Mouse (Mus musculus) lung, postnatal 10 days (tissue): ENCODE results near the gene Cdh18.
"Not testable (repeated sequence)": the region's sequence is repeated elsewhere in the genome, so short reads cannot be mapped to it uniquely, and the experiment has no call there.

ENCODE experiments used
- DNase-seq: peaks from one replicate; pipeline ENCODE4 v3.0.0; 2021

Cdh18 gene

DNA sequence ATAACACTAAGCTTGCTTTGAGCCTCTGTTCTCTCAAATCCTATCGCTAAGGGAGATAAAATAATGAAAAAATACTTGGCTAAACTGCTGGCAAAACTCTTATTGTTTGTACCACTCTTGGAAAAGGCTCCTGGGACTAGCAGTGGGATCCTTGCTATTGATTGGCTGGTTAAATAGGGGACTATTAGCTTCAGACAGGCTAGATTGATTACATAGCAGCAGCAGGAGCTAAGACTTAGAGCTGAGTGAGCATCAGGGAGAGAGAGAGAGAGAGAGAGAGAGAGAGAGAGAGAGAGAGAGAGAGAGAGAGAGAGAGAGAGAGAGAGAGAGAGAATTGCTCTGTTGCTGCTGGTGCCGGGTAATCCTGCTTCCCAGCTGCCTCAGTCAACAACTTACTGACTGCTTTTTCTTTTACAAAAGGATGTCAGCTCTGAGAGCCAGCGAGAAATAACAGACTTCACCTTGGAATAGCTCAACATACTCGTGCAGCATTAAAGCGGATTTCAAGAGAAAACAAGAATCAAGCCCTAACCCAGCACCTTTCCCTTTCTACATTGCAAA lies at the start of gene Cdh18:
Cdh18 (plus strand) TSS at position 312 of the 561 bp plus-strand sequence.
- DNase-seq, result no peak

DNA sequence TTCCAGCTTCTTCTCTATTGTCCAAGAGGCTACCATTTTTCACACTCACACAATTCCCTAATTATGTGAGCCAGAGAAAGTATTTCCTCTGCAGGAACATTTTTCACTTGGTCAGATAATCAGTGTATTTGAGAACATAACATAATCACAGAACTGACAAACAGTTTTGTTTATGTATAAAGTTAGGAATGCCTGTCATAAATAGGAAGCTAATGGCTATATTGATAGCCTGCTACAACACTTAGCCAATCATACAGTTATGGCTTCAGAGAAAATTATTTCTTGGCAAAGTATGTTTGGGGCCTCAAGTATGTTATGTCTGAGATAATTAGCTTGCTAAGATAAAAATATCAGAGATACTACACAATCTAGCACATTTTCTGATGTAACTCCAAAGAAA lies 37.6 kb upstream of the Cdh18 start:
- no peak for DNase-seq

GRCm38 (mm10) chr15:22535828-22536227 lies 13.0 kb upstream of the Cdh18 start:
- no peak for DNase-seq

- no peak for DNase-seq
These were observed 29.3 kb downstream of the Cdh18 start for GRCm38 (mm10) chr15:22577974-22578616.

- DNase-seq, result no peak
These were observed 29.8 kb downstream of the Cdh18 start for GRCm38 (mm10) chr15:22578617-22578990.

- DNase-seq, result no peak
These were observed 35.8 kb downstream of the Cdh18 start for GRCm38 (mm10) chr15:22584667-22585066.

- no peak for DNase-seq
These were observed 167.6 kb downstream of the Cdh18 start for GRCm38 (mm10) chr15:22716376-22716775.

GRCm38 (mm10) chr15:22717681-22718080 lies 168.9 kb downstream of the Cdh18 start:
- DNase-seq, result no peak

DNA sequence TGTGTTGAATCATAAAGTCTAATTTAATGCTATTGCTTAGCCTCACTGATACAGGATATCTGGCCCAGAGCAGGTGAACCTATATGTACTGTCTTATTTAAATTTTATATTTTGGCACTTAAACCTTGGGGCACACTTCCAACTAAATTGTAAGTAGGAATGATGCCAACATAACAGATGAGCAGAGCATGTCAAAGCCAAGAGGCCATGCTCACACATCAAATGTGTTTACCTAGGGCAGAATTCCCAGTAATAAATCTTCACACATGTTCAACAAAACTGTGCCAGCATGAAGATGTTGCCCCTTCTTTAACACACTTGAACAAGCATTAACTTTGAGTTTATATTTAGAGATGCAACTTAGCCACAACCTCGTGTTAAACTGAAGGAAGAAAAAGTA lies 177.8 kb downstream of the Cdh18 start:
- no peak for DNase-seq

DNA sequence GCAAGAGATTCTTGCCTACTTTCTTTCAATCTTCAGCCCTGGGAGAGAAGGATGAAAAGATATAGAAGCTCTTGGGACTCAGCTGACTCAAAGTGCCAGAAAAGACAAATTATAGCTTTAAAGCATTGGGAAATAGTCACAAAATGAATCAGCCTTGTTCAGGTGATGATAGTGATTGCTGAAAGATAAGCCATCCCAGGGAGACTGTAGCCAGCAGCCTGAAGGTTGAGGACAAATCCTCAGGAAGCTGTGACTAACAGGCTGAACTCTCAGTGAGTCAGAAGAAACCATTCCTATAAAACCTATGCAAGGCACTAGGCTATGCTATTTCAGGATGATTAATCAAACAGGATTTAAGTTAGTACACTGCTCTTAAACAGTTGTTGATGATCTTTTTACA lies 184.2 kb downstream of the Cdh18 start:
- DNase-seq, result no peak

DNA sequence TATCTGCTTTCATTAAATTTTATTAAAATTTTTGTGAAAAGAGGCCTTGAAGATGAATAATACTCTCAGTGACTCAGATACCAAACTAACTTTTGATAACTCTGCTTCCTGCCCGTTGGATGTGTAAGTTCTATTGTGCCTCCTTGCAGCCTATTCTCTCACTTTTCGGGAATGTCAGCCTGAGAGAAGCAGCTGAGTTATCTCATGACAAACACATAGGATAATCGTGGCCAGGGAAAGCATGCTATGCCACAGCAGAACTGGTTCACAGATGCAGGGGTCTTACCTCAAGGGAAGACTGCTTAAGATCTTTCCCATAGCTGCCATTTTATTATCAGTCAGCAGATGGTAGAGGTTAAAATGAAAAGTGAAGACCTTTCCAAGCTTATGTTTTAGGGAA lies 187.3 kb downstream of the Cdh18 start:
- no peak for DNase-seq

GRCm38 (mm10) chr15:22761257-22761656 lies 212.4 kb downstream of the Cdh18 start:
- not testable (repeated sequence) for DNase-seq

DNA sequence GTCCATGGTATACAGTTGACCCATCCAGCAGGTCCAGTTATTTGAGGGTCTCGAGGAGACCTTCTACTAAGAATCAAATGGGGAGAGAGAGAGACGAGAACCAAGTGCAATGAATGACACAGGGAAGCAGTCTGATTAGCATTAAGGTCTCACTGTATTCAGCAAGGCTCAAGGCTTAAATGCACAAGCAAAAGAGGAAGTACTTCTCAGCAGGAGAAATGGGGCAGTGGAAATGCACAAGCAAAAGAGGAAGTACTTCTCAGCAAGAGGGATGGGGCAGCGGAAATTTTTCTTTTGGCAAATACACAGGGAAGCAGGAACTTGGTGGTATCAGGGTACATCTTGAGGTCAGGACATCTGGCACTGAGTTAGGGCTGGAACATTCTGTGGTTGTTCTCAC lies 217.8 kb downstream of the Cdh18 start:
- DNase-seq, result not testable (repeated sequence)

- no peak for DNase-seq
These were observed 227.5 kb downstream of the Cdh18 start for GRCm38 (mm10) chr15:22776346-22776745.

DNA sequence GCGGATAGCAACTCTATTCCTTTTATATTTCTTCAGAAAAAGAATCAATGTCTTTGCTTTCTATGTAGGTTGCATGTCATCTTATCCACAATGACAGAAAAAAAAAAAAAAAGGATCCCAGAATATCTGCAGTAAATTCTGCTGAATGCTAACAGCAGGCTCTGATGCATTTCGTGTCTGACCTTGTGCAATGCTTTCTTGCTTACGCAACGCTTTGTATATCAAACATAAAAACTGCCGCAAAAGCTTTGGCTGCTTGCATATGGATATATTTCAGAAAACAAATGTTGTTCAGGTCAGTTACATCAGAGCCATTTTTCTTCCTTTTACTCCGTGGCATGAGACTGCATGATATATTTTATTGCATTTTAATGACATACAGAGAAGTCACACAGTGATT lies 240.9 kb downstream of the Cdh18 start:
- DNase-seq, result no peak

DNA sequence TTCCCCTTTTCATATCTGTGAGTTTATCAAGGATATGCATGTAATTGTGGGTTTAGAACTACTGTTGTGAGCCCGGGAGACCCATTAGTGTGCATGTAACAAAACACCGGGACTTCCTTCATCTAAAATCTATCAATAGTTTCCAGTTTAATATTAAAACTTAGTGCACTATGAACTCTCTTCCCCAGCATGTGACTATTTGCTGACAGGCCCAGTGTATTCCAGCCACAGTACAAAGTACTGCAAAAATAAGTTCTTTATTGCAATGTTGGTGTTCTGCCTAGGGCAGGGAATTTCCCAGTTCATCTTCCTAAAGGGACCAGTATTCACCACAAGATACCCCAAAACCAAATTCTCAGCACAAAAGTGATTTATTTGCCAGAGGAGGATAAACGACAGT lies 243.0 kb downstream of the Cdh18 start:
- DNase-seq, result no peak

DNA sequence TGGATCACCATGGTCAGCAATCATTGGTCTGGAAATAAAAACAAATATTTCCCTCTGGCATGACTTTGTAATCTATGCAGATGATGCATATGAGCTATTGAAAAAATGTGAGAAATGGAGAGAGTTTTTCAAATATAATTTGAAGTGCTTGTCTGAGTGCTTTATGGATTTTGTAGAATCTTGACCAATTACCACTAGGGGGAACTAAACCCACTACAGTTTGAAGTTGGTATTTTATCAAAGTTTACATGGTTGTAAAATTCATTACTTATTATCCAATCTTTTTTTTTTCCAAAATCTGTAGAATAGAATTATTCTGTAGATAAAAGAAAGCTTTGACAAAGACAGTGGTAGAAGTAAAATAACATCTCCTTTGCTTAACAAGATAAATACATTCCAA lies 284.3 kb downstream of the Cdh18 start:
- no peak for DNase-seq

- no peak for DNase-seq
These were observed 288.4 kb downstream of the Cdh18 start for GRCm38 (mm10) chr15:22837173-22837572.

- DNase-seq, result no peak
These were observed 308.9 kb downstream of the Cdh18 start for GRCm38 (mm10) chr15:22857704-22858103.

GRCm38 (mm10) chr15:22870679-22871078 lies 321.9 kb downstream of the Cdh18 start:
- DNase-seq, result no peak

DNA sequence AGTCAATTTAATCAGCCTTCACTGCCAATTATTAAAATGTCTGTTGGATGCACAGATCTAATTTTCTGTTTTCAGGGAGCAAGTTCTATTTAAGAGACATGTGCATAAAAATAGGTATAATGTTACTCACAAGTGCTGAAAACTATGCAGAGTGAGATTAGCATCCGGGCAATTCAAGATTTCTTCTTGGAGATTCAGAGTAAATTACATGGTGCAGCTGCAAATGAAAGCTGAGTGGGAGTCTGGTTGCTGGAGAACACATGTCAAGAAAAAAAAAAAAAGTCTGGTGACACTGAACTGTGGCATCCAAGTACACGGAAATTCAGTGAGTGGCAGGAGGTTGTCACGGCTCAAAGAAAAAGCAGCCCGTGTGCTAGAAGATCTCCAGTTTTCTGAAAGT lies 348.9 kb downstream of the Cdh18 start:
- DNase-seq, result no peak

DNA sequence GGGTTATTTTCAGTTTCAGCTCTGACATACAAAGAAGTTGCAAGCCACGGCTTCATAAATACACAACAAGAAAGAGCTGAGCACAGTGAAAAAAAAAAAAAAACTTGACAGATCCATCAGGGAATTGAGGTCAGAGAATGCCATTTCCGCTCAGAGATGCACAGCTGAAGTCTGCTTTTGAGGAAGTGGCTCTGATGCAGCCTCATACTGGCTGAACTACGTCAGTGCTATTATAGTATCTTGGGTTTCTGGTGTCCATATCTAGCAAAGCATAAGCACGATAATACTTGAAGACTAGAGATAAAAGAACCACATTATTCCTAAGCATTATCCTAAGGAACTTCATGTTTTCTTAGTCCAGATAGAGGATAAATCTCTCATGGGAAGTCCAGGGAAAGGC lies 349.4 kb downstream of the Cdh18 start:
- no peak for DNase-seq

DNA sequence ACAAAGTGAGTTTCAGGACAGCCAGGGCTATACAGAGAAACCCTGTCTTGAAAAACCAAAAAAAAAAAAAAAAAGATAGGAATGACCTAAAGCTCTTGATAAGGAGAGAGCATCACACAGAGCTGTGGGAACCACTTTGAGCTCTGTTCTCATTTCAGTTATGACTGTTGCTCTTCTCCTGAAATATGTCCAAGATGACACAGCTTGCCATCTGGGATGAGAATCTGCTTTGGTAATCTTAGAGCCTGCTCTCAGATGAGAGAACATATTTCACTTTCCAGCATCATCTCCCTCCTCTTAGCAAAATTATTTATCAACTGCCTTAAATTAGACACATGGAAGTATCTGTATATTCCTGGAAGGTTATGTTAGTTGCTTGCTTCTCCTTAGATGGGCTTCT lies 365.6 kb downstream of the Cdh18 start:
- no peak for DNase-seq

DNA sequence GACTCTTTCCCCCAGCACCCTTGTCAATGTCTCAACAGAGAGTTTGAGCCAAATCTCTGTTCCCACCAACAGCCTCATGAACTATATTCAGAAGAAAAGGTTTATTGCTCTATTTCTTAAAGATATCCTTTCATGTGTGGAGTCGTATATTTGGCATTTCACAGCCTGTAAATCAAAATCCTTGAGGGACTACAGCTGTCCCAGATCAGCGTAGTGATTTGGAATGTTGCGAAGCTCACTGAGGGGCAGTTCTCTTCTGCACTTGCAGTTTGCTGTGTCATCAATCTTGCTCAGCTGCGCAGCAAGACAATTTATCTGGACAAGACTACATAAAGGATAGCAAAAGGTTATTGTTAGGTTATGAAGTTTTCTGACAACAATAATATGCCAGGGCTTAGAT lies 385.5 kb downstream of the Cdh18 start:
- DNase-seq, result no peak

GRCm38 (mm10) chr15:22947234-22947633 lies 398.4 kb downstream of the Cdh18 start:
- no peak for DNase-seq
